Mouse (Mus musculus) neural tube, embryonic 11.5 days (tissue): ENCODE data around the gene Tsfm. TPM values are rescaled to one million over a fixed set of nuclear protein-coding genes. Genes with fewer than 3 reads are reported as not detected.

ENCODE experiments used
- ATAC-seq: fragments of 200-750 bp; cut with Nextera tagmentation; 2 replicates; pipeline ENCODE4 v1.8.0; 2017; ENCODE audit warnings: moderate number of reproducible peaks, mild to moderate bottlenecking, moderate TSS enrichment, moderate library complexity; ENCODE audit not compliant: insufficient read depth, low FRiP score, low TSS enrichment
- DNase-seq: peaks from one replicate; pipeline ENCODE4 v3.0.0-alpha.2; 2015; ENCODE audit warnings: low spot score
- H3K27ac ChIP-seq: fragments of 300-500 bp; sonication (generic); 2 replicates; pipeline ENCODE4 v1.5.1; 2014; ENCODE audit warnings: low read depth, mild to moderate bottlenecking, low read length
- H3K27me3 ChIP-seq: fragments of 300-500 bp; sonication (generic); 2 replicates; pipeline ENCODE4 v1.6.1; 2014; ENCODE audit warnings: mild to moderate bottlenecking, low read length, mixed read lengths; ENCODE audit not compliant: control insufficient read depth, insufficient read depth
- H3K36me3 ChIP-seq: fragments of 300-500 bp; sonication (generic); 2 replicates; pipeline ENCODE4 v1.6.1; 2014; ENCODE audit warnings: mild to moderate bottlenecking, low read length, moderate library complexity, mixed read lengths; ENCODE audit not compliant: control insufficient read depth, insufficient read depth
- H3K4me1 ChIP-seq: fragments of 300-500 bp; sonication (generic); 2 replicates; pipeline ENCODE4 v1.6.1; 2014; ENCODE audit warnings: low read length, mixed read lengths; ENCODE audit not compliant: control insufficient read depth, insufficient read depth
- H3K4me2 ChIP-seq: fragments of 300-500 bp; sonication (generic); 2 replicates; pipeline ENCODE4 v1.6.1; 2014; ENCODE audit warnings: low read depth, mild to moderate bottlenecking, moderate library complexity
- H3K4me3 ChIP-seq: fragments of 300-500 bp; sonication (generic); 2 replicates; pipeline ENCODE4 v1.5.1; 2014; ENCODE audit warnings: low read depth, low read length
- H3K9ac ChIP-seq: fragments of 300-500 bp; sonication (generic); 2 replicates; pipeline ENCODE4 v1.6.1; 2014; ENCODE audit warnings: mild to moderate bottlenecking, low read length
- H3K9me3 ChIP-seq: fragments of 300-500 bp; sonication (generic); 2 replicates; pipeline ENCODE4 v1.6.1; 2016; ENCODE audit warnings: low read length; ENCODE audit not compliant: control insufficient read depth
- WGBS: fragments of 180-500 bp; shearing (Covaris S2); extraction: QIAGEN DNeasy Blood & Tissue Kit; methylation state at CpG from one replicate; pipeline ENCODE4 v1.1.7; 2014; 5-methylcytosine and 5-hydroxymethylcytosine counted together
- microRNA counts: library from miRNA; unstranded; fragments of <30 nt; microRNA quantifications from one replicate; lab custom pipeline; 2015
- microRNA-seq: library from miRNA; unstranded; fragments of <30 nt; microRNA quantifications from one replicate; pipeline ENCODE4, GENCODE M21; 2016
- polyA plus RNA-seq: library from polyadenylated mRNA; unstranded; fragments of >200 nt; fragmentation: Nextera tagmentation; extraction: Ambion mirVana; gene quantifications from 2 replicates; pipeline ENCODE4 v1.2.1, GENCODE M21; 2014

Tsfm gene
- polyA plus RNA-seq, 1 experiment from 2014 or later, result 75.3 TPM

- DNase-seq, result peak; percentile 71
- H3K4me2 ChIP-seq, result peak overlapping the region; percentile 1; the same call in 1 of the 2 replicates
- H3K9me3 ChIP-seq, result no peaks in the 10 kb centered on the region
- H3K27me3 ChIP-seq, result no peaks in the 10 kb centered on the region
- H3K4me3 ChIP-seq, result no peak overlapping the region
- peaks cover 11% of the 10 kb centered on the region; the same call in 1 of the 2 replicates for H3K4me1 ChIP-seq
- no peak overlapping the region for H3K9ac ChIP-seq
- 5% methylated on average over 13 of the region's 13 CpGs for WGBS
- ATAC-seq, result peak; percentile 76
- H3K36me3 ChIP-seq, result no peaks in the 10 kb centered on the region
- H3K27ac ChIP-seq, result no peak overlapping the region
Measured at GRCm38 (mm10) chr10:126972051-126972725, 58.5 kb downstream of the Tsfm start.

GRCm38 (mm10) chr10:126971363-126972050 is 59.1 kb downstream of the Tsfm start:
- peaks cover 11% of the 10 kb centered on the region; the same call in 1 of the 2 replicates for H3K4me1 ChIP-seq
- no peak overlapping the region for H3K27ac ChIP-seq
- H3K9ac ChIP-seq, result no peak overlapping the region
- H3K27me3 ChIP-seq, result no peaks in the 10 kb centered on the region
- DNase-seq (no peak), ATAC-seq (peak; percentile 18; the same call in 1 of the 2 replicates)
- H3K9me3 ChIP-seq, result no peaks in the 10 kb centered on the region
- WGBS, result 5% methylated on average over 12 of the region's 12 CpGs
- peak overlapping the region; percentile 1; the same call in 1 of the 2 replicates for H3K4me2 ChIP-seq
- H3K36me3 ChIP-seq, result no peaks in the 10 kb centered on the region
- H3K4me3 ChIP-seq, result no peak overlapping the region

- Histone ChIP-seq H3K4me2 (no peak overlapping the region), H3K9ac (no peak overlapping the region), H3K9me3 (no peaks in the 10 kb centered on the region), H3K36me3 (no peaks in the 10 kb centered on the region), H3K4me3 (no peak overlapping the region), H3K27me3 (peaks cover 22% of the 10 kb centered on the region), H3K27ac (no peak overlapping the region), H3K4me1 (peaks cover 9% of the 10 kb centered on the region; the same call in 1 of the 2 replicates)
- DNase-seq (no peak), ATAC-seq (no peak)
- WGBS, result 83% methylated on average over 8 of the region's 8 CpGs
Measured at GRCm38 (mm10) chr10:126963821-126964220, 66.8 kb downstream of the Tsfm start.

- H3K9me3 ChIP-seq, result no peaks in the 10 kb centered on the region
- H3K9ac ChIP-seq, result no peak overlapping the region
- peaks cover 9% of the 10 kb centered on the region; the same call in 1 of the 2 replicates for H3K4me1 ChIP-seq
- no peaks in the 10 kb centered on the region for H3K36me3 ChIP-seq
- ATAC-seq (no peak), DNase-seq (no peak)
- H3K27ac ChIP-seq, result no peak overlapping the region
- 35% methylated on average over 6 of the region's 6 CpGs for WGBS
- no peak overlapping the region for H3K4me3 ChIP-seq
- no peak overlapping the region for H3K4me2 ChIP-seq
- H3K27me3 ChIP-seq, result peaks cover 22% of the 10 kb centered on the region
Measured at GRCm38 (mm10) chr10:126962966-126963330, 67.7 kb downstream of the Tsfm start.

GRCm38 (mm10) chr10:126962271-126962965 is 68.2 kb downstream of the Tsfm start:
- 31% methylated on average over 15 of the region's 15 CpGs for WGBS
- H3K27ac ChIP-seq, result no peak overlapping the region
- no peak; the same call in 1 of the 2 replicates for ATAC-seq
- peak; percentile 52 for DNase-seq
- H3K4me3 ChIP-seq, result no peak overlapping the region
- no peak overlapping the region; the same call in 1 of the 2 replicates for H3K9ac ChIP-seq
- H3K4me1 ChIP-seq, result peaks cover 13% of the 10 kb centered on the region
- no peaks in the 10 kb centered on the region for H3K9me3 ChIP-seq
- H3K36me3 ChIP-seq, result no peaks in the 10 kb centered on the region
- H3K4me2 ChIP-seq, result no peak overlapping the region
- peaks cover 22% of the 10 kb centered on the region for H3K27me3 ChIP-seq

GRCm38 (mm10) chr10:126961757-126962156 is 68.9 kb downstream of the Tsfm start:
- DNase-seq (no peak), ATAC-seq (no peak)
- H3K4me2 ChIP-seq, result no peak overlapping the region
- H3K27ac ChIP-seq, result no peak overlapping the region
- WGBS, result 71% methylated on average over 10 of the region's 10 CpGs
- peaks cover 19% of the 10 kb centered on the region for H3K4me1 ChIP-seq
- H3K4me3 ChIP-seq, result no peak overlapping the region
- peaks cover 24% of the 10 kb centered on the region for H3K27me3 ChIP-seq
- no peaks in the 10 kb centered on the region for H3K9me3 ChIP-seq
- no peak overlapping the region for H3K9ac ChIP-seq
- no peaks in the 10 kb centered on the region for H3K36me3 ChIP-seq

MicroRNAs within 50 kb of the gene (microRNA counts, 519-probe panel; counts per million panel counts)
- microRNA mmu-miR-26a (lab: Ali Mortazavi, UCI) (3,943 counts per million, percentile 74 among the panel's probes with 10 or more counts), microRNA mmu-miR-546 (lab: Ali Mortazavi, UCI) (171 counts per million, percentile 57 among the panel's probes with 10 or more counts)

Small RNA genes within 50 kb of the gene (microRNA-seq; reads per million reads assigned to microRNA genes)
- gene Mir26a-2, result 34.6 reads per million, percentile 35 among the genes with 10 or more reads in this experiment
- gene Mir546, result not detected

Other genes with a start within 250 kb of the Tsfm start
- 14.6 and 15.2 TPM in 2 replicates for gene Atp23, start 129.5 kb downstream of the Tsfm start, polyA plus RNA-seq
- gene Ctdsp2, start 52.1 kb downstream of the Tsfm start, polyA plus RNA-seq, result 52.8 and 56.1 TPM in 2 replicates
- 0.57 and 0.82 TPM in 2 replicates for gene Avil, start 30.1 kb downstream of the Tsfm start, polyA plus RNA-seq
- gene Mettl1, start 10.6 kb upstream of the Tsfm start, polyA plus RNA-seq, result 42.0 and 43.6 TPM in 2 replicates
- 0.23 and 0.32 TPM in 2 replicates for gene Eef1akmt3, start 10.7 kb upstream of the Tsfm start, polyA plus RNA-seq
- gene Cyp27b1, start 17.4 kb upstream of the Tsfm start, polyA plus RNA-seq, result 0.09 and 0.14 TPM in 2 replicates
- gene March9, start 29.3 kb upstream of the Tsfm start, polyA plus RNA-seq, result 4.3 and 4.7 TPM in 2 replicates
- 2,636 and 2,694 TPM in 2 replicates for gene Cdk4, start 32.7 kb upstream of the Tsfm start, polyA plus RNA-seq
- gene Tspan31, start 39.4 kb upstream of the Tsfm start, polyA plus RNA-seq, result 96.5 and 99.9 TPM in 2 replicates
- gene Agap2, start 44.4 kb upstream of the Tsfm start, polyA plus RNA-seq, result 0.94 and 1.4 TPM in 2 replicates
- 56.2 and 68.9 TPM in 2 replicates for gene Os9, start 90.3 kb upstream of the Tsfm start, polyA plus RNA-seq
- gene B4galnt1, start 134.4 kb upstream of the Tsfm start, polyA plus RNA-seq, result 17.3 and 19.9 TPM in 2 replicates
- gene Slc26a10, start 149.8 kb upstream of the Tsfm start, polyA plus RNA-seq, result 0.36 and 0.89 TPM in 2 replicates
- 31.7 and 31.8 TPM in 2 replicates for gene Arhgef25, start 159.2 kb upstream of the Tsfm start, polyA plus RNA-seq
- gene Dtx3, start 164.9 kb upstream of the Tsfm start, polyA plus RNA-seq, result 138 and 148 TPM in 2 replicates
- gene Pip4k2c, start 180.7 kb upstream of the Tsfm start, polyA plus RNA-seq, result 15.4 and 16.4 TPM in 2 replicates
- 43.4 and 51.0 TPM in 2 replicates for gene Kif5a, start 232.5 kb upstream of the Tsfm start, polyA plus RNA-seq
- gene Dctn2, start 235.5 kb upstream of the Tsfm start, polyA plus RNA-seq, result 224 and 230 TPM in 2 replicates